Mouse (Mus musculus) cerebral cortex, adult 2 months (tissue): ENCODE results near the gene Ddx39.

Experiments used
- WGBS: fragments of 180-500 bp; shearing (Covaris S2); methylation state at CpG from one replicate; pipeline ENCODE4 v1.1.7; 2018; 5-methylcytosine and 5-hydroxymethylcytosine counted together

The Ddx39 gene

DNA sequence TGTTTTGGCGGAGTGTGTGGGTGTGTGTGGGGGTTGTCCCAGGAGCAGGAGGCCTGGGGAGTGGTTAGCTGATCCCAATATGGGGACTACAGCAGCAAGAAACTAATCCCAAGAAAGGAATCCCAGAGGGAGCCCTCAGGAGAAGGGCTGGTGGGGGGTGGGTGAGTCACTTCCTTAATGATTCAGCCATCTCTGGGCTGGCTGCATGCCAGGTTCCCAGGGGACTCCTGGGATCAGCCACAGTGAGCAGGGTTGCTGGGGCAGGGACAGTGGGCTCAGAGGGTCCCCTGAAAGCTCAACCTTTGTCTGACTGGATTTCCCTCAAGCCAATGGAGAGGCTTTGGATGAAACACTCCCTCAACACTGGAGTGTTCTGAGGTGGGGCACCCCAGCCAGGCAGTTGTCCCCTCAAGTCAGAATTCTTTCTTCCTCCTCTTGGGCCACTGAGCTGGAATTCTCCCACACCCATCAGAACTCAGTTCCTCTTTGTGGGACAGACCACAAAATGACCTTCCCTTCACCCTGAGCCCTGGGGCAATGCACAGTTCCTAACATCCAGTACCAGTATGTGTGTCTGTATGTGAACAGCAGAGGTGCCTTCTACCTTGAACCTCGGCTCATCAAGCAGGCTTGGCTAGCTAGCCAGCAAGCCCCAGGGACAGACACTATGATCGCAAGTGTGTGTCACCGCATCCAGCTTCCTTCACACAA, 23.0 kb downstream of the Ddx39 start:
- WGBS = 71% methylated on average over 4 of the region's 4 CpGs

GRCm38 (mm10) chr8:83738949-83739710, 24.2 kb downstream of the Ddx39 start:
- 72% methylated on average over 10 of the region's 10 CpGs for WGBS

DNA sequence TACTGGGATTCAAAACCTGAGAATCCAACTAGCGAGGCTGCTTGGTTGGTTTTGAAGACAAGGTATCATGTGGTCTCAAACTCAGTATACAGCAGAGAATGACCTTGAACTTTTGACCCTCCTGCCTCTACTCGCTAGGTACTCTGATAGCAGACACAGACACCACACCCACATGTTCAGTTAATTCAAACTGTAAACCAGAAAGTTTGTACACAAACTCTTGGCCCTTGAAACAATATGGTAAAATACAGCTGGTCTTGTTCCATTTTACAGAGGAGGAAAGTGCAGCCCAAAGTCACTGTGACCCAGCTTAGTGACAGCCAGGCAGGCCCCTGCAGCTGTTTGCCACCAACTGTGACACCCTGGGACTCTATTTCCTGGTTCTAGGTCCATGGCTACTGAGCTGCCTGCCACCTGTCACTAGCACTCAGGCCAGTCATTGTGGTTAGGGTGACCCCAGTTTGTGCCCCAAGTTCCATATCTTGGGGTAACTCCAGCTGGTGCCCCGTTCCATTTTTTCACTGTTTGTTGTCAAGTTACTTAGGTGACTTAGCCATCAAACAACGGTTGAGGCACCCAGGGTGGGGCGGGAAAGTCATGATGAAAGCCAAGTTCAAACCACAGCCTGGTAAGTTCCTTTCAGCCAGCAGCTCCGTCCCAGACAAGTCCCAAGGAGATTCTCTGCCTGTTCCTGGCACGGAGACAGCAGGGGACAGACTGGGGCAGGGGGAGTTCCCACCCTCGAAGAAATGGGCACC, 24.9 kb downstream of the Ddx39 start:
- WGBS = 54% methylated on average over 8 of the region's 8 CpGs

- 25% methylated on average over 3 of the region's 3 CpGs for WGBS
Measured at GRCm38 (mm10) chr8:83740586-83740975, 25.6 kb downstream of the Ddx39 start.

- 5% methylated on average over 52 of the region's 56 CpGs for WGBS
Measured at GRCm38 (mm10) chr8:83740976-83741741, 26.2 kb downstream of the Ddx39 start, which contains the start of gene Adgre5. Gene Adgre5, minus strand, starts transcription at chr8:83741326.

GRCm38 (mm10) chr8:83741849-83742655, 27.1 kb downstream of the Ddx39 start:
- WGBS = 82% methylated on average over 19 of the region's 19 CpGs

GRCm38 (mm10) chr8:83742968-83743367, 28.0 kb downstream of the Ddx39 start:
- 91% methylated on average over 6 of the region's 6 CpGs for WGBS

DNA sequence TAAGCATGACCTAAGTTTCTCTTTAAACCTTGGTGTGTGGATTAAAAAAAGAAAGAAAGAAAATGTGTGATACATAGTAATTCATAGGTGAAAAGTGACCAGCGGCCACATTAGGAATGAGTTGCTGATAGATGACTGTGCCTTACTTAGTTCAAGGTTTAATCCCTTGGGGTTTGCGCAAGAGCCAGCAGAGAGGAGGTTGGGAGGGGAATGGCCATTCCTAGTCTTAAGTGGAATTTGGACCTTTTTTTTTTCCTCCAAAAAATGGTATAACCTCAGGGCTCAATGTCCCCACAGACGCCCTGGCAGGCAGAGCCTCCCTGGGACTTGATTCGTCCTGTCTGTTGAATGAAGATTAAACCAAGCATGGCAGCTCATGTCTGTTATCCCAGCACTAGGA, 29.1 kb downstream of the Ddx39 start:
- 93% methylated on average over 4 of the region's 4 CpGs for WGBS

DNA sequence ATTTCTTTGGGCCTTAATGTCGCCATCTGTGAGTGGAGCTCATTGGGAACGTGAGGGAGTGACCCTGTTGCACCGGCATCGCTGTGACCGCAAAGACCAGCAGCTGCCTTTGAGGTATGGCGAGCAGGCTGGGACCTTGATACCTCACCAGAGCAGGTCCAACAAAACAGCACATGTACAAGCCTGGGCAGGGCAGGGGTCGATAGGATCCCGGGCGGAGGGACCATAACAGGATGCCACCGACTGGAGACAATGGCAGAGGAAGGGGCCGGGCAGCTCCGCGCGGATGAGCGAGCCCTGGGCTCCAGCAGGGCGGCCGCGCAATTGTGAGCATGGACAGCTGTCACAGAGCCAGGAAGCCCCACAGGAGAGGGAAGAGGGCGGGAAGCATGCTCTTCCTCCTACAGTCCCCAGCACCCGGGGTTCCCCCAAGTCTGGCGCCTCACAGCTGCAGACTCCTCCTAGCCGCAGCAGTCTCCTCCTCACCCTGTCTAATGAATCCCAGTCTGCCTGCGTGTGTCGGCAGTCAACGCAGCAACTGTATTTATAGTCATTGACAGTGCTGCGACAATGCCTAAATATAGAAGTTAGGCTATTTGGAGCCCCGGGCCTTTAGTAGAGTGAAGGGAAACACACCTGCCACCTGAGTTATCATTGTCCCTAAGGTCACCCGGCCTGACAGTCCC, 32.8 kb downstream of the Ddx39 start:
- 3% methylated on average over 28 of the region's 28 CpGs for WGBS

GRCm38 (mm10) chr8:83748708-83749107, 33.7 kb downstream of the Ddx39 start:
- WGBS = 43% methylated on average over 3 of the region's 3 CpGs

DNA sequence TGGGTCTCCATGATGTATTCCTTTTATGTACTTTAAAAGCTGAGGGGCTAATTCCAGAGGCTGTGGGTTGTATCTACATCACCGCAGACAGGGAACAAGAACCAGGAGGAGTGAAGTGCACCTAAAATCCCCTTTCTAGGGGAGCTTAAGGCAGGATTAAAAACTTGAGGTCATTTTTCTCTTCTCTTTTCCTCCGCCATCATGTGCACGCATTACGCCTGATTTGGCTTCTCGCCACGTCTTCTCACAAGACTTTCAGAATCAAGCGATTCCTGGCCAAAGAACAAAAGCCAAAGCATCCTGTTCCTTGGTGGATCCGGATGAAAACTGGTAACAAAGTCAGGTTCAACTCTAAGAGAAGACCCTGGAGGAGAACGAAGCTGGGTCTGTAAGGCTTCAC, 34.3 kb downstream of the Ddx39 start:
- WGBS = 62% methylated on average over 9 of the region's 9 CpGs

GRCm38 (mm10) chr8:83754149-83754548, 39.2 kb downstream of the Ddx39 start:
- WGBS = 64% methylated on average over 3 of the region's 3 CpGs

DNA sequence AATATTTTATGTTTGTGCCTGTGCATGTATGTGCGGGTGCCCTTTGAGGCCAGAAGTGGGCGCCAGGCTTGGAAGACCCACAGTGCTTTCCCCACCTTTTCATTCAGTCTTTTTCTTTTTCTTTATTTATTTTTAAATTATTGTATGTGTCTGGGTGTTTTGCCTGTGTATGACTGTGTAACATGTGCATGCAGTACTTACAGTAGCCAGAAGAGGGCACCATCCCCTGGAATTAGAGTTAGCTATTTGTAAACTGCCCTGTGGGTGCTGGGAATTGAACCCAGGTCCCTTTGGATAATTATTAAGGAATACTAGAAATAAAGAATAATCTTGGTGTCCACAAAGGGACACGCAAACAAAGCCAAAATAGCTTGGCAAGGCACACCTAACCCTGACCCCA, 41.3 kb downstream of the Ddx39 start:
- 95% methylated on average over 3 of the region's 3 CpGs for WGBS

DNA sequence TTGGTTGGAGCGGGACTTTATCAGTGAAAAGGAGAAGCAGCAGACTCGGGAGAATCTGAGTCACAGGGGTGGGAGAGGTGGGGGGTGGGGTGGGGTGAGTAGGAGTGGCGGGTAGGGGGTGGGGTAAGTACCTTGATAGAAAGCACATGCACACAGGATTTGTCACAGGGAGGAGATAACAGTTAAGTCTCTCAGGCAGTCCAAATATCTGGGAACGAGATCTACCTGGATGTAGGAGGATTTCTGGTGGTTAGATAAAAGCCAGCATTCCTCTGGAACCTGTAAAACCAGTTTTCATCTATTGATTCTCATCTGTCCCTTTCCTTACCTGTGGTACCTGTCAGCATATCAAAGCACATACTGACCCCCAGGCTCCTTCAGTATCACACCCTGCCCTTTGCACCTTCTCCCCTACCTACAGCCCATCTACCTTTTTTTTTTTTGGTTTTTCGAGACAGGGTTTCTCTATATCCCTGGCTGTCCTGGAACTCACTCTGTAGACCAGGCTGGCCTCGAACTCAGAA, 42.2 kb downstream of the Ddx39 start:
- 86% methylated on average over 6 of the region's 6 CpGs for WGBS

DNA sequence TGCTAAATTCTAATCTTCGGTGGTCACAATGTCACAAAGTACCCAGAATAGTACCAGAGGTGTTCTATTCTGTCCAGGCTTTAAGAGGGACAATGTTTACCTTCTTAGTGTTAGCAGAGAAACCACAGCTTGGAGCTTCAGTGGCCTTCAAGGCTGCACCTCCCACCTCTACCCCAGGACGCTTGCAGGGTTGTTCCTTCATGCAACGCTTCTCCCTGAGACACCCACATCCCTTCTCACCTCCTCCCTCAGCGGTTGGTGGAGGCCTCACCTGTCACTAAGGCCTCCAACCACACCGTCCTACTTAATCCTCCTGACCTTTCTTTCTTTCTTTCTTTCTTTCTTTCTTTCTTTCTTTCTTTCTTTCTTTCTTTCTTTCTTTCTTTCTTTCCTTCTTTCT, 43.3 kb downstream of the Ddx39 start:
- WGBS = 78% methylated on average over 5 of the region's 5 CpGs

GRCm38 (mm10) chr8:83759231-83759759, 44.3 kb downstream of the Ddx39 start:
- WGBS = 95% methylated on average over 2 of the region's 2 CpGs

- 95% methylated on average over 8 of the region's 8 CpGs for WGBS
Measured at GRCm38 (mm10) chr8:83764116-83764515, 49.1 kb downstream of the Ddx39 start.

DNA sequence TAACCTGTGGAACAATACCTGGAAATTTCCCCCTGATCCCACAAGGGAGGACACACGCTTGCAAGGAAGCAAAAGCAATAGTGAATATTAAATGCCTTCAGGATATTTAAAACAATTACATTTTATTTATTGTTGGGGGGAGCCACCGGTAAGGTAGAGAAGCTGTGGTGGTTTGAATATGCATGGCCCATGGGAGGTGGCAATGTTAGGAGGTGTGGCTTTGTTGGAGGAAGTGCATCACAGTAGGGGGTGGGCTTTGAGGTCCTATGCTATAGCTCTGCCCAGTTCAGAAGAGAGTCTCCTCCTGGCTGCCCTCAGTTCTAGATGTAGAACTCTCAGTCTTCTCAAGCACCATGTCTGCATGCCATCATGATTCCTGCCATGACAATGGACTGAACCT, 49.7 kb downstream of the Ddx39 start:
- WGBS = 83% methylated on average over 2 of the region's 2 CpGs

DNA sequence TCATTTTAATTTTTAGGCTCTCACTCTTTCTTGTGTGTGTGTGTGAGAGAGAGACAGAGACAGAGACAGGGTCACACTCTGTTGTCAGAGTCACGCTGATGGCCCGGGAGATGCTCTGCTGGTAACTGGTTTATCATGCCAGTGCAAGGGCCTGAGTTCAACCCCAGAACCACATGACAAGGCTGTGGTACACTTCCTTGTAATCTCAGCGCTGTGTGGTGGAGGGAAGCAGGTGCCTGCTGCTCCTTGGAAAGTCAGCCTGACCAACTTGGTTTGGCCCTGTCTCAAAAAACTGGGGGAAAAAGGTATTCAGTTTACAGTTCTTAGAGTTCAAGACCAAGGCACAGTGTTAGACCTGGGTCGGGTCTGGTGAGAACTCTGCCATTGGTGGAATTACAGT, 52.5 kb downstream of the Ddx39 start:
- WGBS = 93% methylated on average over 4 of the region's 4 CpGs

- 55% methylated on average over 5 of the region's 5 CpGs for WGBS
Measured at GRCm38 (mm10) chr8:83768526-83768925, 53.5 kb downstream of the Ddx39 start.
